Mouse (Mus musculus) thymus, postnatal 4 days (tissue): ENCODE results near the gene Naxe.

ENCODE experiments used
- DNase-seq: peaks from one replicate; pipeline ENCODE4 v3.0.0; 2021

The Naxe gene

DNA sequence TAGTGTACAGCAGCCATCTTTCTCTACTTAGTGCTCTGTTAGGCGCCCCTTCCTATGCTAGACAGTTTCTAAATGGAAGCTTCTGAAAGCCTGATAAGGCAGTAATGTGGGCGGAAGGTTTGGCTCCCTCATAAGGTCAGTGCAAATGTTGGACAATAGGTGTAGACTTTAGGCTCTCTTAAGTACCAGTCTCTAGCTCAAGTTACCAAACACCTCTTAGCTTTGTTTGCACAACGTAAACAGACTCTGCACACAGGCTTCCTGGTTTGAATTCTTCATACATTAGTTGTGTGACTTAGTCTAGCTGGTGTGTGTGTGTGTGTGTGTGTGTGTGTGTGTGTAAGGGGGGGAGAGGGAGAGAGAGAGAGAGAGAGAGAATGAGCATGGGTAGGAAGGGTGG, 8.8 kb downstream of the Naxe start:
- no peak for DNase-seq

- DNase-seq: peak; percentile 77
Measured at GRCm38 (mm10) chr3:88042661-88043421, 15.5 kb downstream of the Naxe start, which contains the start of gene Gpatch4. TSS of gene Gpatch4 (plus strand) at chr3:88043108.

- no peak for DNase-seq
Measured at GRCm38 (mm10) chr3:88035561-88036293, 22.6 kb downstream of the Naxe start.

GRCm38 (mm10) chr3:88033506-88033905, 24.8 kb downstream of the Naxe start:
- no peak for DNase-seq

- peak; percentile 23 for DNase-seq
Measured at GRCm38 (mm10) chr3:88030608-88031395, 27.5 kb downstream of the Naxe start.

- DNase-seq: peak; percentile 54
Measured at GRCm38 (mm10) chr3:88027434-88028186, 30.7 kb downstream of the Naxe start, which contains the start of gene Hapln2. TSS of gene Hapln2 (minus strand) at chr3:88027583.

DNA sequence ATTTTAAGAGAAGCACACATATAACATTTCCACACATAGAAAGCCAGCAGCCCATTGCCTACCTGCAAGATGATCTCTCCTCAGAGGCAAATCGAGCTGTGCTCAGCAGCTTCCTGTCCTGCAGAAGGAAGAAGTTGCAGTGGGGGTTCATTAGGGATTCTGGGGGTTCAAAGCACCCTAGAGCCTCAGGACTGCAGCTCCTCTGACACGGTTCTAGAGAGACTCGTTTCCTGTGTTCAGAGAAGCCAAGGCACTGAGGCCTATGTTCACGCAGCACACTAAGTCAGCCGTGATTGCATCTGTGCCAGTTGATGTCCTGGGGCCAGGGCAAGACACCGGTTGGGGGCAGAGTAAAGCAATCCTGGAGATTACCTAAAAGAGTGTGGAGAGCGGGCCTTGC, 31.5 kb downstream of the Naxe start:
- no peak for DNase-seq

DNA sequence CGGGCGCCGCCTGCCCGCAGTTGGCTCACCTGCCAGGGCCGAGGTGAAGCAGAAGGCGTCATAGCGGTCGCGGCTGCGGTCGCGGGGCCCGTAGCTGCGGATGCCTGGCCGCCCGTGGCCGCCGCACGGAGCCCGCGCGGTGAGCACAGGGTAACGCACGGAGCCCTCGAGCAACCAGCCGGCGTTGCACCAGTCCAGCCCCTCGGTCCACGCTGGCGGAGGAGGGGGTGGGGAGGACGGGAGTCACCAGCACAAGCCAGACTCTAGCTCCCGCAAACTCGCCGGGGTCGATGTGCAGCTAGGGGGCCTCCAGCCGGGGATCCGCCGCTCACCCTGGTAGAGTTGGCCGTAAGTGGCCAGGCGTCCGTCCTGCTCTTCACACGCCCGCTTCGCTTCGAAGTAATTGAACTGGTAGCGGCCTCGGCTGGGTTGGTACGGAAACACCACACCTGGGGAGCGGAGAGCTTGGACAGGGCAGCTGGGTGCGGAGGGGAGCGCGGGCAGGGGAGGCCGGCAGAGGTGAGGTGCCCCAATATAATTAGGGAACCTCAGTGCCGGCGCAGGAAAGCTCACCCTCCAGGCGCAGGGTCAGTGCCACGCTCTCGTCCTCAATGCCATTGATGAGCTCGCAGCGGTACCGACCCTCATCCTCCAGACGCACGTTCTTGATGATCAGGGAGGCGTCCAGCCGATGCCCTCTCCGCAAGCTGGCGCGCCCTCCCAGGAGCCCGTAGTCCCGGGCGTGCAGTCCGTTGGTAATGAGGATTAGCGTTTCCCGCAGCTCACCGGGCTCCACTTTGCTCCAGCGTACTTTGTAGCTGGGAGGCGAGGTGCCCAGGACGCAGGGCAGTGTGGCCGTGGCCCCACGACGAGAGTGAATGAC, 34.9 kb downstream of the Naxe start:
- DNase-seq: no peak

DNA sequence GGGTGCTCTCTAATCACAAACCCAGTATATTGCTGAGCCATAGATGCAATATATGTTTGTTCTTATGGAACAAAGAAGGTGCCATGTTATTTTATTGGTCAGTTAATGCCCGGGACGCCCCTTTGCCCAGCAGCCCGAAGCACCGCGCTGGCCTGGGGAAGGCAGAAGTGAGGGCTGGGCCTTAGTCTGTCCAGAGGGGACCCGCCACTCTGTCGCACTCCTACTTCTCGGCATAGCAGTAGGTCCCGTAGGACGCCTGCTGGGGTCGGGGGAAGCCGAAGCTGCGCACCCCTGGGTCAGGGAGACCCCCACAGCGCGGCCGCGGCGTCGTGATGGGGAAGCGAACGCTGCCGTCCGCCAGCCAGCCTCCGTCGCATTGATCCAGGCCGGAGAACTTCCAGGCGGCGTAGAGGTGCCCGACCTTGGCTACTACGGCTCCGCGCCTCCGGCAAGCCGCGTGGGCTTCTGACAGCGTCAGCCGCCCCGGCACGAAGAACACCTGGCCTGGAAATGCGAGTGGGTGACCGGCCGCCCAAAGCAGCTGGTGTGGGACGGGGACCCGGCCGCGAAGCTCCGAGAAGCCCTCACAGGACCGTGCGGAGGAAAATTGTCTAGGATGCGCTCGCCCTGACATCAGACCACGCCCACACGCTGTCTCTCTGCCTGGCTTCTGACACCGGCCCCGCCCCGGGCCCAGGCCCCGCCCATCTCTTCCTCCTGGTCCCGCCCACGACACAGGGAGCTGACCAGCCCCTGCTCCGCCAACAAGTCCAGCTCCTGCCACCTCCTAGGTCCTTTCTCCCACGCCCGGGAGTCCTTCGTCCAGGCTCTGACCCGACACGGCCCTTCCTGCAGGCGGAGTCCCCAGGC, 35.7 kb downstream of the Naxe start:
- DNase-seq: peak; percentile 80

DNA sequence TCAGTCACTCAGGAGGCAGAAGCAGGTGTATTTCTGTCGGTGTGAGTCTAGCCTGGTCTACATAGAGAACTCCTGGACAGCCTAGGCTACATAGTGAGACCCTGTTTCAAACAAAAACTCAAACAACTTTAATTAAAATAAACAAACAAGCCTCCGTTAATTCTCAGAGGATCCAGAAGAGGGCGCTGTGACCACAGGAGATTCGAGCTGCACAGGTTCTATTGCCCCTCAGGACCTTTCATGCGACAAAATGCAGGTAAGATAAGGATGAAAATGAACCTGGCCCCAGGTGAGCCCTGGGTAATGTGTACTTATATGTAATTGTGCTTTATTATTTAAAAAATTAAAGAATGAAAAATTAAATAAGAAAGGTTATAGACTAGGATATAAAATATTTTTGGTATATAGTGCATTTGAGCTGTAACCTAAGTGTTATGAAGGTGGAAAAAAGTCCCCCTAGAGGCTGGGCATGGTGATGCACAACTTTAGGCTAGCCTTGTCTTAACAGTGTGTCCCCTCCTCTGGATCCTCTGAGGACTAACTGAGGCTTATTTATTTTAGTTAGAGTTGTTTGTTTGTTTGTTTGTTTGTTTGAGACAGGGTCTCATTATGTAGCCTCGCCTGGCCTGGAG, 47.5 kb downstream of the Naxe start:
- DNase-seq: peak; percentile 62
